Mouse (Mus musculus): Measurements from ENCODE around the gene Ntrk2. TPM values are rescaled to one million over a fixed set of nuclear protein-coding genes. Genes with fewer than 3 reads are reported as not detected.

Ntrk2 gene
- polyA plus RNA-seq, 1 experiment from 2014 or later: 58.3 TPM

DNA sequence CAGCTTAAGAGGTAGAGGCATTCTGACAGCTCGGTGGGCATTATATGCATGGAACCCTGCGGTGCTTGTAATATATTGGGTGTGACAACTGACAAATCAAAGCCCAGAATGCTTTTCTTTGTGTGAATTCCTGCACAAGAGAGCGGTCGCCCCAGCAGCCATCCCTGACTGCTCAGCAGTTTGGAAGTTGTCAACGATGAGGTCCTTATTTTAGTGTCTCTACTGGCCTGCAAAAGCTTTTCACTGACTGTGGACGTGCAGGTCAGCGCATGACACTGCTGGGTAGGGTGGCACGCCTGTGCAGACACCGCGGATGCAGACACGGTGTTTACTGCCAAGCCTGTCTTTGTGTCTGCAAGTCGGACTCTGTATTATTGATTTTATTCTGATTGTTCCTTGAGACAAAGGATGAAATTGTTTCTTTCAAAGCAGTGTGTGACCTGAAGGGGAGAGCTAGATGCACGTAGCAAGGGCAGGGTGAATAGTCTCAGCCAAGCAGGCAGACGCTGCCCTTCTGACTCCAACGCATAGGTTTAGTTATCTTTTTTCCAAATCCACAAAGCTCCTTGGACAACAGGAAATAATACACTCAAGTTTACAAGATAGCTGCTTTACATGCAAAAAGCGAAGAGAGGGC, 204.6 kb downstream of the Ntrk2 start:
- 17% methylated on average over 16 of the region's 16 CpGs for WGBS
- peak overlapping the region; percentile 54 for H3K4me2 ChIP-seq (ENCODE audit: low read depth)
- no peaks in the 10 kb centered on the region for H3K9me3 ChIP-seq (ENCODE audit: control insufficient read depth, low read length)
- no peaks in the 10 kb centered on the region for H3K27me3 ChIP-seq (ENCODE audit: control insufficient read depth, insufficient read depth, low read length)
- H3K9ac ChIP-seq (ENCODE audit: low read length): peak overlapping the region; percentile 53
- H3K27ac ChIP-seq (ENCODE audit: low read depth, low read length): peak overlapping the region; percentile 81
- DNase-seq (ENCODE audit: low spot score) (peak; percentile 65), ATAC-seq (ENCODE audit: insufficient read depth, low FRiP score, low TSS enrichment) (peak; percentile 78)
- H3K4me1 ChIP-seq (ENCODE audit: control insufficient read depth, insufficient read depth, low read length): peaks cover 14% of the 10 kb centered on the region
- no peaks in the 10 kb centered on the region for H3K36me3 ChIP-seq (ENCODE audit: control insufficient read depth, insufficient read depth, low read length)
- H3K4me3 ChIP-seq (ENCODE audit: low read depth, low read length): peak overlapping the region; percentile 17

DNA sequence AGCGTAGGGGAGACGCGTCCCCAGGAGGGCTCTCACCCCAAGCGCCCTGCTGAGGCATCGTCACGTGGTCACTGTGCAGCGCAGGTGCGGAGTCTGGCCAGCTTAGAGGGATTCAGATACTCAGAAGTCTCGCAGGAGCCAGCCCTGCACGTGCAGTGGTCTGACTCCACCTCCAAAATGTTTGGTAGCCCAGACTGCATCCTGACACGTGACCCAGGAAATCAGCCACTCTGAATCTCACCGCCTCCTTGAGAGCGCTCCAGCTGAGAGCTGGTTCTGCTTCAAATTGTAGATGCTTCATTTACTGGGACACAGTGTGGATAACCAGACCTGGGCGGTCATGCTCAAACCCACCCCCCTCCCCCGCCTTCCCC, 205.1 kb downstream of the Ntrk2 start:
- H3K4me1 ChIP-seq (ENCODE audit: control insufficient read depth, insufficient read depth, low read length): peaks cover 14% of the 10 kb centered on the region
- no peaks in the 10 kb centered on the region for H3K27me3 ChIP-seq (ENCODE audit: control insufficient read depth, insufficient read depth, low read length)
- peak overlapping the region; percentile 81 for H3K27ac ChIP-seq (ENCODE audit: low read depth, low read length)
- H3K9me3 ChIP-seq (ENCODE audit: control insufficient read depth, low read length): no peaks in the 10 kb centered on the region
- H3K9ac ChIP-seq (ENCODE audit: low read length): peak overlapping the region; percentile 53
- ATAC-seq (ENCODE audit: insufficient read depth, low FRiP score, low TSS enrichment) (peak; percentile 94), DNase-seq (ENCODE audit: low spot score) (peak; percentile 78)
- no peaks in the 10 kb centered on the region for H3K36me3 ChIP-seq (ENCODE audit: control insufficient read depth, insufficient read depth, low read length)
- peak overlapping the region; percentile 54 for H3K4me2 ChIP-seq (ENCODE audit: low read depth)
- H3K4me3 ChIP-seq (ENCODE audit: low read depth, low read length): peak overlapping the region; percentile 17
- WGBS: 2% methylated on average over 15 of the region's 15 CpGs

DNA sequence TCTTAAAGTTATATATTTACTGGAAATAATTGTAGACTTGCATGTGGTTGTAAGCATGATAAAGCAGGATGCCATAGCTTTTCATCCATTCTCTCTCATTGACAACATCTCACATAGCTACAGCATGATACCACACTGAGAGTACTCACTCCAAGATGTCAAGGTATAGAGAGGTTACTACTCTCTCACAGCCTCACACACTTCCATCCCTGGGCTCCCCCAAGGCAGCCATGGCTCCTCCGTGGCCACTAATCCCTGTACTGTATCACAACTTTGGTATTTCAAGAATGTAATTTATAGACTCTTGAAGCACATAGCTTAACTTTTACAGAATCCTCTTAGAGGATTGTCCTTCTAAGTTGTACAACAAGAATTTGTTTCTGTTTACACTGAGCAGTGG, 209.0 kb downstream of the Ntrk2 start:
- Histone ChIP-seq H3K27me3 (ENCODE audit: control insufficient read depth, insufficient read depth, low read length) (no peaks in the 10 kb centered on the region), H3K4me2 (ENCODE audit: low read depth) (no peak overlapping the region), H3K9me3 (ENCODE audit: control insufficient read depth, low read length) (no peaks in the 10 kb centered on the region), H3K27ac (ENCODE audit: low read depth, low read length) (no peak overlapping the region), H3K4me3 (ENCODE audit: low read depth, low read length) (no peak overlapping the region), H3K36me3 (ENCODE audit: control insufficient read depth, insufficient read depth, low read length) (no peaks in the 10 kb centered on the region), H3K9ac (ENCODE audit: low read length) (no peak overlapping the region), H3K4me1 (ENCODE audit: control insufficient read depth, insufficient read depth, low read length) (peaks cover 14% of the 10 kb centered on the region)
- DNase-seq (ENCODE audit: low spot score): no peak
- 54% methylated on average over 1 of the region's 1 CpGs for WGBS
- ATAC-seq (ENCODE audit: insufficient read depth, low FRiP score, low TSS enrichment): no peak

DNA sequence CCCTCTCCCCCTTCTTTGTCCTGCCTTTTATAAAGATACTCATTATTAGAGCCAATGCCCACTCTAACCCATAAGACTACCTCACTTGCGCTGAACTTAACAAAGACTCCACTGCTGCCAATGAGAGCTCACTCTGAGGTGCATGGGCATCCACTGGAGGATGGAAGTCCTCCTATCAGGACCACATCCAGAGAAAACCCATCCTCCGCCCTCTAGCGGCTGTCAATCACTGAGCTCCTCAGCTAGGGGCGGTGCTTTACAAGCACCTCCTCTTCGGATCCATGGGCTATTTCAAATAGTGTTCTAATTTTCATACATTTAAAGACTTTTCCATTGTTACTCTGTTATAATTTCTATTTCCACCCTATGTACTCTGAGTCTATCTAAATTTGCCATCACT, 210.8 kb downstream of the Ntrk2 start:
- H3K9ac ChIP-seq (ENCODE audit: low read length): no peak overlapping the region
- DNase-seq (ENCODE audit: low spot score) (no peak), ATAC-seq (ENCODE audit: insufficient read depth, low FRiP score, low TSS enrichment) (no peak)
- H3K4me3 ChIP-seq (ENCODE audit: low read depth, low read length): no peak overlapping the region
- no peaks in the 10 kb centered on the region for H3K36me3 ChIP-seq (ENCODE audit: control insufficient read depth, insufficient read depth, low read length)
- no peaks in the 10 kb centered on the region for H3K9me3 ChIP-seq (ENCODE audit: control insufficient read depth, low read length)
- H3K27ac ChIP-seq (ENCODE audit: low read depth, low read length): no peak overlapping the region
- no peak overlapping the region for H3K4me2 ChIP-seq (ENCODE audit: low read depth)
- H3K4me1 ChIP-seq (ENCODE audit: control insufficient read depth, insufficient read depth, low read length): no peaks in the 10 kb centered on the region
- no peaks in the 10 kb centered on the region for H3K27me3 ChIP-seq (ENCODE audit: control insufficient read depth, insufficient read depth, low read length)
- WGBS: 61% methylated on average over 5 of the region's 5 CpGs

DNA sequence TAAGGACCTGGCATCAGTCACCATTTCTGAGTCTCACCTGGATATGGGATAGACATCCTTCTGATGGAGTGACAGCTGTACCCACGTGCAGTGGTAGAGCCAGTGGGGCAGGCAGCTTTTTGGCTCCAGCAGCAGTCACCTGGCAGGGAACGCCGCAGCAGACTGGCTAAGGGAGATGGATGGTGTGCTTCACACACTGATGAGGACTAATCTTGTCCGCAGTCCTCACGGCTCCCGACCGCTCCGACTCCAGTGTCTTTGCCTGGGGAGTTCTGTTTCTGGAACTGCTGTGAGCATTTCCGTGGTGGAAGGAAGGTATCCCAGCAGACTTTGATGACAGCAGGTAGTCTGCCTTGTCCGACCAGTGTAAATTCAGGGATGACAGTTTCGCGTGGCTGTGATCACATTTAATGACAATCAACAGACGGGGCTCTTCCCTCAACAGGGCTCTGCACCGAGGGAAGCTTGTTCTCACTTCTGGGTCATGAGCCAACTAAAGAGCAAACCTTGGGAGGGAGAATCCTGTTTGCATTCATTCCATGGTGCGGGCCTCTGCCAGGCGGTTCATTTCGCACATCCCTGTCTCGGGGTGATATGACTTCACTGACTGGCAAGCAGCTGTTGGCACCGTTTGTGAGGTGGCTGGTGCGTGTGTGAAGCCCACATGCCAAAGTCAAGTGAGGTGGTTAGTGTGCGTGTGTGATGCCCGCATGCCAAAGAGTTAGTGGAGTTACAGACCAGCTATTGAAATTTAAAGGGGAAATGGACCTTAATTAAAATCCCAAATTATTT, 216.1 kb downstream of the Ntrk2 start:
- no peaks in the 10 kb centered on the region for H3K36me3 ChIP-seq (ENCODE audit: control insufficient read depth, insufficient read depth, low read length)
- no peaks in the 10 kb centered on the region for H3K27me3 ChIP-seq (ENCODE audit: control insufficient read depth, insufficient read depth, low read length)
- 89% methylated on average over 22 of the region's 22 CpGs for WGBS
- ATAC-seq (ENCODE audit: insufficient read depth, low FRiP score, low TSS enrichment): no peak
- DNase-seq (ENCODE audit: low spot score): no peak
- no peaks in the 10 kb centered on the region for H3K9me3 ChIP-seq (ENCODE audit: control insufficient read depth, low read length)
- H3K9ac ChIP-seq (ENCODE audit: low read length): no peak overlapping the region
- H3K4me3 ChIP-seq (ENCODE audit: low read depth, low read length): no peak overlapping the region
- H3K27ac ChIP-seq (ENCODE audit: low read depth, low read length): no peak overlapping the region
- H3K4me1 ChIP-seq (ENCODE audit: control insufficient read depth, insufficient read depth, low read length): no peaks in the 10 kb centered on the region
- H3K4me2 ChIP-seq (ENCODE audit: low read depth): no peak overlapping the region

DNA sequence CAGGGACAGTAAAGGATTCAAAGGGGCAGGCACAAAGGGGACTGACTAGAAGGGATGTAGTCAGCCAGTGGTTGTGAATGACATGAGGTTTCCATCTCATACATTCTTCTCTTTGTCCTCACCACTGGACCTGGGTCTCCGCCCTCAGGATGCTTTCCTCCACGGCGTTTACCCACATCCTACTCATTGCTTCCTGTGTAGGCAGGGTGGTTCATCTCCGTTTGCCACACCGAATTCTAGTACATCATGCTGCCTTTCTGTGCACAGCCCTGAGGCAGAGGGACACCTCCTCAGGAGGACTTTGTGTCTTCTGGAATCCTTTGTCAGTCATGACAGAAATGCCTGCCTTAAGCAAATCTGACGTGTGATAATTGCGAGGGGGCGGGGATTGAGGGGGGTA, 219.3 kb downstream of the Ntrk2 start:
- DNase-seq (ENCODE audit: low spot score): no peak
- no peak for ATAC-seq (ENCODE audit: insufficient read depth, low FRiP score, low TSS enrichment)
- Histone ChIP-seq H3K27me3 (ENCODE audit: control insufficient read depth, insufficient read depth, low read length) (no peaks in the 10 kb centered on the region), H3K27ac (ENCODE audit: low read depth, low read length) (no peak overlapping the region), H3K4me1 (ENCODE audit: control insufficient read depth, insufficient read depth, low read length) (no peaks in the 10 kb centered on the region), H3K36me3 (ENCODE audit: control insufficient read depth, insufficient read depth, low read length) (no peaks in the 10 kb centered on the region), H3K4me3 (ENCODE audit: low read depth, low read length) (no peak overlapping the region), H3K9me3 (ENCODE audit: control insufficient read depth, low read length) (no peaks in the 10 kb centered on the region), H3K4me2 (ENCODE audit: low read depth) (no peak overlapping the region), H3K9ac (ENCODE audit: low read length) (no peak overlapping the region)
- 80% methylated on average over 8 of the region's 8 CpGs for WGBS

DNA sequence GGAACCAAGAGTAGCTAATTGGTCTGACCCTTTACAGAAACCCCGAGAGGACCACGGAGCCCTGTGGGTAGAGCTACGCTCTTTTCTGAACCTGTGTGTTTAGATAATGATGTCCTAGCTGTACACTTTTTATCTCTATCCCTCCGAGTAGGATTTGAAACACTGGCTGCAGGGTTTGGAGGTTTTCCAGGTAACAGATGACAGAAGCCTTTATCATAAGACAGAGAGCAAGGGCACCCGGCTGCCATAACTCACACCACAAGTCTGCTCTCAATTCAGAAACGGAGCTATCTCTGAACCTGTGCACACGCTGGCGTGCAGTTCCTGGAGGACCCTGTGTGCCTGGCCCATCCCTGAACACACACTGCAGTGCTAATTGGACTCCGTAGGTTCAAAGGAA, 221.1 kb downstream of the Ntrk2 start:
- ATAC-seq (ENCODE audit: insufficient read depth, low FRiP score, low TSS enrichment): no peak
- WGBS: 87% methylated on average over 9 of the region's 9 CpGs
- H3K27me3 ChIP-seq (ENCODE audit: control insufficient read depth, insufficient read depth, low read length): no peaks in the 10 kb centered on the region

DNA sequence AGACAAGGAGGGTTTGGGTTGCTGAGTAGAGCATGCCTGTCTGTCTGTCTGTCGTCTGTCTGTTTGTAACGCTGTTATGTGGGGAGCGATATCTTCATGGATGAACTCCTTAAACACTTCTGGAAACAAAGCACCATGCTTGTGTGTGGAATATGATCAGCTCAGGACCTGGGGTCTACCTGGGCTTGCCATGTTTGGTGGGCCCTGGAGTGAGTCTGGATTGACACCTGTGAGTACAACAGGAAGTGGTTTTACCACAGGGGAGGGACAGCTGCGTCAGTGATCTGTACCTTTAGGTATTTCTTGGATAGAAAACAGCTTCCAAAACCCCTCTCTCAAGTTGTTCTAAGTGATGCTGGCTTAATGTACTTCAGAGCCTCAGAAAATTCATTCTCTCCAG, 222.2 kb downstream of the Ntrk2 start:
- Histone ChIP-seq H3K9me3 (ENCODE audit: control insufficient read depth, low read length) (no peaks in the 10 kb centered on the region), H3K4me2 (ENCODE audit: low read depth) (no peak overlapping the region), H3K9ac (ENCODE audit: low read length) (no peak overlapping the region), H3K27ac (ENCODE audit: low read depth, low read length) (no peak overlapping the region), H3K4me3 (ENCODE audit: low read depth, low read length) (no peak overlapping the region), H3K36me3 (ENCODE audit: control insufficient read depth, insufficient read depth, low read length) (no peaks in the 10 kb centered on the region), H3K27me3 (ENCODE audit: control insufficient read depth, insufficient read depth, low read length) (no peaks in the 10 kb centered on the region), H3K4me1 (ENCODE audit: control insufficient read depth, insufficient read depth, low read length) (no peaks in the 10 kb centered on the region)
- ATAC-seq (ENCODE audit: insufficient read depth, low FRiP score, low TSS enrichment) (no peak), DNase-seq (ENCODE audit: low spot score) (no peak)
- whole genome bisulfite sequencing: 92% methylated on average over 4 of the region's 4 CpGs

More for the DNA sequence above, 221.1 kb downstream of the Ntrk2 start:
- DNase-seq (ENCODE audit: low spot score): no peak
- H3K4me1 ChIP-seq (ENCODE audit: control insufficient read depth, insufficient read depth, low read length): no peaks in the 10 kb centered on the region
- H3K4me2 ChIP-seq (ENCODE audit: low read depth): no peak overlapping the region
- H3K9me3 ChIP-seq (ENCODE audit: control insufficient read depth, low read length): no peaks in the 10 kb centered on the region
- no peak overlapping the region for H3K9ac ChIP-seq (ENCODE audit: low read length)
- H3K4me3 ChIP-seq (ENCODE audit: low read depth, low read length): no peak overlapping the region
- H3K36me3 ChIP-seq (ENCODE audit: control insufficient read depth, insufficient read depth, low read length): no peaks in the 10 kb centered on the region
- no peak overlapping the region for H3K27ac ChIP-seq (ENCODE audit: low read depth, low read length)

DNA sequence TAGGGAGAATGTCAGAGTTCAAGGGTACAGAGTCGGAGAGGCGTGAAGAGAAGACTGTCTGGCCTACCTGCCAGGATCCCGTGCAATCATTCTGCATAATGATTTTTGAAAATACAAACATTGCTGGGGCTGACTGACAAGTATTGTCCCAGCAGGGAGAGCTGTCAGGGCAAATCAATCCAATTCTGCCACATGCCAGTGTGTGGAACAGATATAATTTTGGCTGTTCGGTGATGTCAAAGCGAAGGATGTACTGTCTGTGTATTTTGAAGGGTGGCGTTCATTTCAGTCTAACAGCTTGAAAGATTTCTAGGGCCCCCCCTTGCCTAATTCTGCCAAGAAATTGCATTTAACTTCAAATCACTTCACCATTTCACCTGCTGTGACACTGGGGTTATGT, 224.2 kb downstream of the Ntrk2 start:
- DNase-seq (ENCODE audit: low spot score) (no peak), ATAC-seq (ENCODE audit: insufficient read depth, low FRiP score, low TSS enrichment) (no peak)
- H3K4me3 ChIP-seq (ENCODE audit: low read depth, low read length): no peak overlapping the region
- no peaks in the 10 kb centered on the region for H3K36me3 ChIP-seq (ENCODE audit: control insufficient read depth, insufficient read depth, low read length)
- H3K9me3 ChIP-seq (ENCODE audit: control insufficient read depth, low read length): no peaks in the 10 kb centered on the region
- 92% methylated on average over 6 of the region's 6 CpGs for WGBS
- H3K4me1 ChIP-seq (ENCODE audit: control insufficient read depth, insufficient read depth, low read length): no peaks in the 10 kb centered on the region
- H3K9ac ChIP-seq (ENCODE audit: low read length): no peak overlapping the region
- no peak overlapping the region for H3K27ac ChIP-seq (ENCODE audit: low read depth, low read length)
- H3K27me3 ChIP-seq (ENCODE audit: control insufficient read depth, insufficient read depth, low read length): no peaks in the 10 kb centered on the region
- no peak overlapping the region for H3K4me2 ChIP-seq (ENCODE audit: low read depth)
